Mouse (Mus musculus): ENCODE data around the gene Cys1. TPM values are rescaled to one million over a fixed set of nuclear protein-coding genes. Genes with fewer than 3 reads are reported as not detected.

Gene Cys1
- polyA plus RNA-seq, 1 experiment from 2014 or later, result 1.3 TPM

DNA sequence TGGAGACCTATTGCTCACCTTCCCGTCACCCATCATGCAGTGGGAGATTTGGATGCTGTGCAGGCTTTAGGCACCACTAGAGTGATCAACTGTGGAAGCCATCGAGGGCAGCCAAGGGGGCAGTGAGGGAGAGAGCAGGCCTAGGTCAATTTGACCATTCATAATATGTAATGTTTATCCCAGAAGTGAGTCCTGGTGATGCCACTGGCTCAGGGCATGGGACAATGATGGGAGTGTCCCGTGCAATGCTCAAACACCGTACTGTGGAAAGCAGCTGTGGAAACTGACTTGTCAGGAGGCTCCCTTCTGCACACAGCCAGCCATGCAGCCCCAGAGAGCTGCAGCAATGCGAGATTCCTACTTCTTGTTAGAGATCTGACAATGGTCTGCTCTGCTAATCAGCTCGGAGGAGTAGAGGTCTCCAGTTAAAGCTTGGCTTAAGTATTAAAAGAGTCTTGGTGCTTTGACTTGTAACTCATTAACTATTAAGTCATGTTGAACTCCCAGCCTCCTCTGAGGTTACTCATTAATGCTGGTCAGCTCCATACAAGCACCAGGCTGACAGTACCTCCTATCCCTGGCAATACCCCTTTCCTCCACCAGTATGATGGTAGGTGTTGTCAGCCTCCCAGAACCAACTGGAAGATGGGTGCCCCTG, 4.6 kb upstream of the Cys1 start:
- Histone ChIP-seq H3K9ac (replicated peaks; ENCODE audit: low read depth, low read length) (no peak overlapping the region), H3K4me1 (ENCODE audit: control insufficient read depth, insufficient read depth, low read length) (peaks cover 5% of the 10 kb centered on the region; the same call in 1 of the 2 replicates), H3K27me3 (ENCODE audit: control insufficient read depth, insufficient read depth, low read length) (peaks cover 11% of the 10 kb centered on the region), H3K4me3 (ENCODE audit: low read depth, low read length) (no peak overlapping the region), H3K4me2 (ENCODE audit: low read depth, low read length) (no peak overlapping the region), H3K36me3 (ENCODE audit: control insufficient read depth, insufficient read depth, low read length) (no peaks in the 10 kb centered on the region), H3K27ac (ENCODE audit: low read depth, low read length) (no peak overlapping the region), H3K9me3 (ENCODE audit: control insufficient read depth, low read length) (no peaks in the 10 kb centered on the region)
- ATAC-seq (ENCODE audit: low read depth), result no peak
- 70% methylated on average over 6 of the region's 6 CpGs for WGBS

DNA sequence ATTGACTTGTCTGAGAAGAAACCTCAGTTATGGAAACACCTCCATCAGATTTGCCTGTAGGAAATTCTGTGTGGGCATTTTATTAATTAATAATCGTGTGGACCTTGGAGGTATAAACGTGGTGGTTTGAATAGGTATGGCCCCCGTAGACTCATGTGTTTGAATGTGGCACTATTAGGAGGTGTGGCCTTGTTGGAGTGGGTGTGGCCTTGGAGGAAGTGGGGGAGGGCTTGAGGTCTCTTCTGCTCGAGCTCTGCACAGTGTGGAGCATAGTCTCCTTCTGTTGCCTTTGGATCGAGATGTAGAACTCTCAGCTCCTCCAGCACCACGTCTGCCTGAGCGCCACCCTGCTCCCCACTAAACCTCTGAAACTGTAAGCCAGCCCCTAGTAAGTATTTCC, 1.8 kb upstream of the Cys1 start:
- ATAC-seq (ENCODE audit: low read depth), result no peak
- Histone ChIP-seq H3K9me3 (ENCODE audit: control insufficient read depth, low read length) (no peaks in the 10 kb centered on the region), H3K9ac (replicated peaks; ENCODE audit: low read depth, low read length) (no peak overlapping the region), H3K4me1 (ENCODE audit: control insufficient read depth, insufficient read depth, low read length) (peaks cover 12% of the 10 kb centered on the region), H3K4me2 (ENCODE audit: low read depth, low read length) (no peak overlapping the region), H3K4me3 (ENCODE audit: low read depth, low read length) (no peak overlapping the region), H3K27me3 (ENCODE audit: control insufficient read depth, insufficient read depth, low read length) (peaks cover 11% of the 10 kb centered on the region), H3K27ac (ENCODE audit: low read depth, low read length) (no peak overlapping the region), H3K36me3 (ENCODE audit: control insufficient read depth, insufficient read depth, low read length) (no peaks in the 10 kb centered on the region)
- WGBS, result 70% methylated on average over 7 of the region's 7 CpGs

DNA sequence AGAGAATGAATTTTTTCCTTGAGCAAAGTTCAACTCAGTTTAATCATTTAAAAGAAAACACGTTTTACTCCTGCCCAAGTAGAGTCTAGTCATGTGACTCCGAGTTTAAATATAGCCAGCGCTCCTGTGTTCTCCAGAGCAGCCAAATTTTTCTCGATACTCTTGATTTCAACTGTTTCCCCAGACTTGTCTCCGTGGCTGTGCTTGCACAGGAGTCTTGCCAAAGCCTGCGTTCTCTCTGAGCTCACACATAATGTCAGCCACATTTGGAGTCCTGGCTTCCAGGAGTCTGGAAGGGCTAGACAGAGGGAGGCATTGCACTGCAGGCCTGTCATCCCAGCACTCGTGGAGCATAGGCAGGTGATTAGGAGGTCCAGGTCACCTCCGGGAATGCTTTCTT, 950 bp upstream of the Cys1 start:
- H3K4me2 ChIP-seq (ENCODE audit: low read depth, low read length), result no peak overlapping the region
- H3K36me3 ChIP-seq (ENCODE audit: control insufficient read depth, insufficient read depth, low read length), result no peaks in the 10 kb centered on the region
- 61% methylated on average over 8 of the region's 8 CpGs for WGBS
- no peak overlapping the region for H3K27ac ChIP-seq (ENCODE audit: low read depth, low read length)
- no peaks in the 10 kb centered on the region for H3K9me3 ChIP-seq (ENCODE audit: control insufficient read depth, low read length)
- no peak for ATAC-seq (ENCODE audit: low read depth)
- peaks cover 12% of the 10 kb centered on the region for H3K4me1 ChIP-seq (ENCODE audit: control insufficient read depth, insufficient read depth, low read length)
- no peak overlapping the region for H3K9ac ChIP-seq (replicated peaks; ENCODE audit: low read depth, low read length)
- H3K27me3 ChIP-seq (ENCODE audit: control insufficient read depth, insufficient read depth, low read length), result peaks cover 11% of the 10 kb centered on the region
- H3K4me3 ChIP-seq (ENCODE audit: low read depth, low read length), result no peak overlapping the region

- 2% methylated on average over 54 of the region's 61 CpGs for WGBS
- H3K4me1 ChIP-seq (ENCODE audit: control insufficient read depth, insufficient read depth, low read length), result peaks cover 12% of the 10 kb centered on the region
- H3K9me3 ChIP-seq (ENCODE audit: control insufficient read depth, low read length), result no peaks in the 10 kb centered on the region
- peak overlapping the region; percentile 68 for H3K9ac ChIP-seq (replicated peaks; ENCODE audit: low read depth, low read length)
- H3K27me3 ChIP-seq (ENCODE audit: control insufficient read depth, insufficient read depth, low read length), result peaks cover 11% of the 10 kb centered on the region
- peak overlapping the region; percentile 96 for H3K4me2 ChIP-seq (ENCODE audit: low read depth, low read length)
- peak; percentile 81 for ATAC-seq (ENCODE audit: low read depth)
- H3K4me3 ChIP-seq (ENCODE audit: low read depth, low read length), result peak overlapping the region; percentile 51
- no peaks in the 10 kb centered on the region for H3K36me3 ChIP-seq (ENCODE audit: control insufficient read depth, insufficient read depth, low read length)
- H3K27ac ChIP-seq (ENCODE audit: low read depth, low read length), result no peak overlapping the region
Observed at GRCm38 (mm10) chr12:24680492-24681285, 924 bp downstream of the Cys1 start.

GRCm38 (mm10) chr12:24680096-24680491, 1.5 kb downstream of the Cys1 start:
- no peak overlapping the region for H3K27ac ChIP-seq (ENCODE audit: low read depth, low read length)
- 20% methylated on average over 9 of the region's 9 CpGs for WGBS
- H3K9ac ChIP-seq (replicated peaks; ENCODE audit: low read depth, low read length), result peak overlapping the region; percentile 68

GRCm38 (mm10) chr12:24662131-24662530, 19.5 kb downstream of the Cys1 start:
- no peak overlapping the region for H3K4me2 ChIP-seq (ENCODE audit: low read depth, low read length)
- H3K27me3 ChIP-seq (ENCODE audit: control insufficient read depth, insufficient read depth, low read length), result no peaks in the 10 kb centered on the region
- no peaks in the 10 kb centered on the region for H3K9me3 ChIP-seq (ENCODE audit: control insufficient read depth, low read length)
- peaks cover 7% of the 10 kb centered on the region for H3K36me3 ChIP-seq (ENCODE audit: control insufficient read depth, insufficient read depth, low read length)
- no peak overlapping the region for H3K4me3 ChIP-seq (ENCODE audit: low read depth, low read length)
- H3K4me1 ChIP-seq (ENCODE audit: control insufficient read depth, insufficient read depth, low read length), result peaks cover 4% of the 10 kb centered on the region; the same call in 1 of the 2 replicates
- WGBS, result 92% methylated on average over 5 of the region's 5 CpGs
- no peak overlapping the region for H3K27ac ChIP-seq (ENCODE audit: low read depth, low read length)
- no peak for ATAC-seq (ENCODE audit: low read depth)
- H3K9ac ChIP-seq (replicated peaks; ENCODE audit: low read depth, low read length), result no peak overlapping the region

More at GRCm38 (mm10) chr12:24680096-24680491, 1.5 kb downstream of the Cys1 start:
- H3K9me3 ChIP-seq (ENCODE audit: control insufficient read depth, low read length), result no peaks in the 10 kb centered on the region
- H3K36me3 ChIP-seq (ENCODE audit: control insufficient read depth, insufficient read depth, low read length), result no peaks in the 10 kb centered on the region
- H3K4me3 ChIP-seq (ENCODE audit: low read depth, low read length), result peak overlapping the region; percentile 51
- ATAC-seq (ENCODE audit: low read depth), result peak; percentile 12; the same call in 1 of the 2 replicates
- peaks cover 12% of the 10 kb centered on the region for H3K4me1 ChIP-seq (ENCODE audit: control insufficient read depth, insufficient read depth, low read length)
- H3K4me2 ChIP-seq (ENCODE audit: low read depth, low read length), result peak overlapping the region; percentile 96
- H3K27me3 ChIP-seq (ENCODE audit: control insufficient read depth, insufficient read depth, low read length), result peaks cover 11% of the 10 kb centered on the region

DNA sequence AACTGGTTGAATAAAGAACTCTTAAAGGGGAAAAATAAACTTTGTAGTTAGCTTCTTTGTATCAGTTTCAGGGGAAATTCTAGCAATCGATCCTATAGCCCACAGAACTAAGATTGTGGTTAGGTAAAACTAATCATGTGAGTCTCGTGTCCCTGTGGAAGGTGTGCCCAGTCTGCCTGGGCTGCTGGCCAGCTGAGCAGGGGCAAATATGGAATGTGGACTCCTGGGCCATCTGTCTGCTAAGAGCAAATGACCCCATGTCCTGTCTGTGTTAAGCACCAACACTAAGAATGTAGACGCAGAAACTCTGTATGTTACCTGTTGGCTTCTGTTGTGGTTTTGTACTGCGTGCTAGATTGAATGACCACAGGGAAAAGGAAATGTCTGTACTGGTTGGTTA, 20.5 kb downstream of the Cys1 start:
- no peak overlapping the region for H3K4me2 ChIP-seq (ENCODE audit: low read depth, low read length)
- no peak overlapping the region for H3K4me3 ChIP-seq (ENCODE audit: low read depth, low read length)
- no peaks in the 10 kb centered on the region for H3K27me3 ChIP-seq (ENCODE audit: control insufficient read depth, insufficient read depth, low read length)
- no peak overlapping the region for H3K9ac ChIP-seq (replicated peaks; ENCODE audit: low read depth, low read length)
- no peak for ATAC-seq (ENCODE audit: low read depth)
- no peaks in the 10 kb centered on the region for H3K9me3 ChIP-seq (ENCODE audit: control insufficient read depth, low read length)
- no peak overlapping the region for H3K27ac ChIP-seq (ENCODE audit: low read depth, low read length)
- peaks cover 12% of the 10 kb centered on the region for H3K4me1 ChIP-seq (ENCODE audit: control insufficient read depth, insufficient read depth, low read length)
- WGBS, result 90% methylated on average over 4 of the region's 4 CpGs
- H3K36me3 ChIP-seq (ENCODE audit: control insufficient read depth, insufficient read depth, low read length), result peaks cover 11% of the 10 kb centered on the region

DNA sequence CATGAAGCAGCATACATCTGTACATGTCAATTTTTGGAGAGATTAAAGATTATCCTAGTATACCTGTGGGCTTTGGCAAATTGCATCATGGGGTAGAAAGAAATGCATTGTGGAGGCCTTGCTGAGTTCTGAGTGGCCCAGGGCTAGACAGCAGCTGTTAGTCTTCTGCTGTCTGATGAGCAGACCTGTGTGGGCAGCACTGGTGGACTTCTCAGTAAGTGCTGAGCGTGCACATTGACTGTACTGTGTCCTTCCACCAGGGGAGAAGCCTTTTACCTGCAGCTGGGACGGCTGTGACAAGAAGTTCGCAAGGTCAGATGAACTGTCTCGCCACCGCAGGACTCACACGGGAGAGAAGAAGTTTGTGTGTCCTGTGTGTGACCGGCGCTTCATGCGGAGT, 21.7 kb downstream of the Cys1 start:
- Histone ChIP-seq H3K4me2 (ENCODE audit: low read depth, low read length) (no peak overlapping the region), H3K36me3 (ENCODE audit: control insufficient read depth, insufficient read depth, low read length) (peaks cover 22% of the 10 kb centered on the region), H3K27ac (ENCODE audit: low read depth, low read length) (no peak overlapping the region), H3K4me1 (ENCODE audit: control insufficient read depth, insufficient read depth, low read length) (peaks cover 12% of the 10 kb centered on the region), H3K9me3 (ENCODE audit: control insufficient read depth, low read length) (no peaks in the 10 kb centered on the region), H3K4me3 (ENCODE audit: low read depth, low read length) (no peak overlapping the region), H3K9ac (replicated peaks; ENCODE audit: low read depth, low read length) (no peak overlapping the region), H3K27me3 (ENCODE audit: control insufficient read depth, insufficient read depth, low read length) (no peaks in the 10 kb centered on the region)
- WGBS, result 92% methylated on average over 9 of the region's 9 CpGs
- ATAC-seq (ENCODE audit: low read depth), result no peak

DNA sequence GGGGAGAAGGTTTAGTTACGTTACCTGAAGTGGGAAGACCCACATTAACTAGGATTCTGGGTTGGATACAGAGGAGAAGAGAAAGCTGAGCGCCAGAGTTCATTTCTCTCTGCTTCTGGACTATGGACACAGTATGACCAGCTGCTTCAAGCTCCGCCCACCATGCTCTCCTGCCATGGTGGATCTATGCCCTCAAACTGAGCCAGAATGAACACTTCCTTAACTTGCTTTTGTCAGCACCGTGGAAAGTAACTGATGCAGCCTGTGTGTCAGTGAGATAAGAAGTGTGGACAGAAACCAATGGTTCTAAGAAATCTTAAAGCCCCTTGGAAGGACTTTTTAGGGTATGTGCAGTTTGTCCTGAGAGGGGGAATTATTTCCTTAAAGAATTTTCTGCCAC, 22.6 kb downstream of the Cys1 start:
- no peak for ATAC-seq (ENCODE audit: low read depth)
- WGBS, result 92% methylated on average over 4 of the region's 4 CpGs
- H3K4me2 ChIP-seq (ENCODE audit: low read depth, low read length), result no peak overlapping the region
- no peak overlapping the region for H3K27ac ChIP-seq (ENCODE audit: low read depth, low read length)
- no peak overlapping the region for H3K9ac ChIP-seq (replicated peaks; ENCODE audit: low read depth, low read length)
- H3K36me3 ChIP-seq (ENCODE audit: control insufficient read depth, insufficient read depth, low read length), result peaks cover 30% of the 10 kb centered on the region
- no peak overlapping the region for H3K4me3 ChIP-seq (ENCODE audit: low read depth, low read length)
- H3K4me1 ChIP-seq (ENCODE audit: control insufficient read depth, insufficient read depth, low read length), result peaks cover 12% of the 10 kb centered on the region
- H3K9me3 ChIP-seq (ENCODE audit: control insufficient read depth, low read length), result no peaks in the 10 kb centered on the region
- H3K27me3 ChIP-seq (ENCODE audit: control insufficient read depth, insufficient read depth, low read length), result no peaks in the 10 kb centered on the region
